24 mouse cellular contexts compared by ENCODE assay signal in genomic region chr1:86395897-86396296, GRCm38 (mm10). TPM values are rescaled to one million over a fixed set of nuclear protein-coding genes. Genes with fewer than 3 reads are reported as not detected.
DNase-seq lines count a peak whose midpoint lies in the region; ATAC-seq and TF ChIP-seq lines count a peak whose summit lies in the region.
"Had no signal": no experiment of that assay in that cellular context is flagged by ENCODE, and none has a peak within 500 bp of the region (broad histone marks: within the 10 kb centered on the region; RNA-seq: fewer than 3 reads in every experiment).

No protein-coding gene starts in this region.

- in situ Hi-C loops in ES-E14 (cut with MboI; ENCODE audit: low sequenced_read_pairs in 2 of 2, unreplicated experiment in 2 of 2): no loop called here

- TF ChIP-seq CTCF in gastrocnemius, adult 2 months (IDR thresholded peaks at IDR 0.05): peak; percentile 28; the same call in 1 of the 2 replicates
- peak; percentile 53 for TF ChIP-seq CTCF in liver, postnatal 0 days (IDR thresholded peaks at IDR 0.05; ENCODE audit: low read depth)

- DNase-seq in gastrocnemius, adult 2 months: no peak
- no peak for DNase-seq in gastrocnemius, adult 8-10 months (ENCODE audit: low spot score in 2 of 2)
- peak; percentile 42 for DNase-seq in liver, postnatal 0 days
- no peak for DNase-seq in liver, embryonic 11.5 days (ENCODE audit: low spot score)
- peak; percentile 46 for DNase-seq in ES-E14 (ENCODE audit: low read depth, low spot score)
- peak; percentile 59 for DNase-seq in induced T-regulatory cell, adult 2 months (ENCODE audit: low read depth)
- DNase-seq in urinary bladder, postnatal 25 days (ENCODE audit: low spot score): no peak
- DNase-seq in embryo, embryonic 9.5 days (ENCODE audit: extremely low spot score): no peak
- DNase-seq: adrenal gland, adult 2 months; cerebellum, postnatal 25 days; gastrocnemius, postnatal 36 days; kidney, postnatal 14 days; liver; lung, postnatal 14 days; right cerebral cortex, adult 18-20 months had no signal

- no peaks in the 10 kb centered on the region for H3K27me3 ChIP-seq in liver, postnatal 0 days (ENCODE audit: insufficient read depth, low read length)
- H3K27me3 ChIP-seq in liver, embryonic 11.5 days (replicated peaks; ENCODE audit: control insufficient read depth, insufficient read depth, low read length): no peaks in the 10 kb centered on the region
- H3K27me3 ChIP-seq: heart, embryonic 12.5 days had no signal

- no peak overlapping the region for H3K9ac ChIP-seq in liver, postnatal 0 days (replicated peaks)
- no peak overlapping the region for H3K9ac ChIP-seq in liver, embryonic 11.5 days (ENCODE audit: low read depth, low read length)
- H3K9ac ChIP-seq in ES-E14 (ENCODE audit: insufficient read depth, low read depth, low read length, poor library complexity, severe bottlenecking): no peak overlapping the region
- H3K9ac ChIP-seq: heart, embryonic 12.5 days had no signal

- H3K27ac ChIP-seq in gastrocnemius, adult 2 months: no peak overlapping the region
- H3K27ac ChIP-seq in liver, postnatal 0 days (ENCODE audit: low read depth): no peak overlapping the region
- H3K27ac ChIP-seq in liver, embryonic 11.5 days (ENCODE audit: low read depth, low read length): no peak overlapping the region
- H3K27ac ChIP-seq in ES-E14 (ENCODE audit: insufficient read depth, low read depth, low read length, poor library complexity, severe bottlenecking): no peak overlapping the region
- H3K27ac ChIP-seq: midbrain, embryonic 10.5 days had no signal

- intact Hi-C loops in gastrocnemius, adult 2 months (cut with DNase I): no loop called here

- H3K4me2 ChIP-seq in liver, postnatal 0 days (ENCODE audit: low read depth, low read length): no peak overlapping the region
- no peak overlapping the region for H3K4me2 ChIP-seq in liver, embryonic 11.5 days
- H3K4me2 ChIP-seq: heart, embryonic 12.5 days had no signal

- ATAC-seq in liver, postnatal 0 days: no peak
- ATAC-seq in liver, embryonic 11.5 days (replicated peaks; ENCODE audit: low FRiP score): no peak

- H3K4me3 ChIP-seq in gastrocnemius, adult 2 months: no peak overlapping the region
- H3K4me3 ChIP-seq in liver, postnatal 0 days (ENCODE audit: low read depth, low read length): no peak overlapping the region
- H3K4me3 ChIP-seq in liver, embryonic 11.5 days (ENCODE audit: low read depth, low read length): no peak overlapping the region
- H3K4me3 ChIP-seq in ES-E14 (ENCODE audit: insufficient read depth in 1 of 2, low read depth in 1 of 2, low read length in 2 of 2, poor library complexity in 1 of 2, severe bottlenecking in 1 of 2): no peak overlapping the region
- H3K4me3 ChIP-seq: heart, embryonic 12.5 days; midbrain, embryonic 10.5 days; myocyte had no signal

- H3K4me1 ChIP-seq in liver, postnatal 0 days (ENCODE audit: insufficient read depth): peaks cover 8% of the 10 kb centered on the region; the same call in 1 of the 2 replicates
- H3K4me1 ChIP-seq in liver, embryonic 11.5 days (replicated peaks; ENCODE audit: control insufficient read depth, insufficient read depth, low read length): no peaks in the 10 kb centered on the region
- peaks cover 0 to 6% of the 10 kb centered on the region in 2 experiments; a peak in 2 of 4 replicates for H3K4me1 ChIP-seq in ES-E14 (ENCODE audit: control insufficient read depth in 2 of 2, insufficient read depth in 2 of 2, low read length in 2 of 2, poor library complexity in 1 of 2)
- H3K4me1 ChIP-seq: midbrain, embryonic 10.5 days had no signal

- WGBS in liver, postnatal 0 days (ENCODE audit: insufficient replicate concordance): 65% methylated on average over 7 of the region's 7 CpGs
- 67% methylated on average over 7 of the region's 7 CpGs for WGBS in liver, embryonic 11.5 days

- no peaks in the 10 kb centered on the region for H3K36me3 ChIP-seq in liver, postnatal 0 days (replicated peaks; ENCODE audit: insufficient read depth, low read length)
- no peaks in the 10 kb centered on the region for H3K36me3 ChIP-seq in liver, embryonic 11.5 days (ENCODE audit: control insufficient read depth, insufficient read depth, low read length)
- H3K36me3 ChIP-seq in ES-E14 (ENCODE audit: control insufficient read depth, insufficient read depth, low read length, poor library complexity, severe bottlenecking): no peaks in the 10 kb centered on the region
- H3K36me3 ChIP-seq: heart, embryonic 12.5 days; midbrain, embryonic 10.5 days had no signal

- no peak for TF ChIP-seq EP300 in liver, postnatal 0 days (IDR thresholded peaks at IDR 0.05; ENCODE audit: low read depth)

- no peaks in the 10 kb centered on the region for H3K9me3 ChIP-seq in liver, postnatal 0 days (ENCODE audit: low read length)
- H3K9me3 ChIP-seq in liver, embryonic 11.5 days (ENCODE audit: control insufficient read depth, low read length): no peaks in the 10 kb centered on the region
- no peaks in the 10 kb centered on the region for H3K9me3 ChIP-seq in ES-E14 (ENCODE audit: control insufficient read depth, insufficient read depth, low read depth, low read length)
- H3K9me3 ChIP-seq: heart, embryonic 12.5 days; midbrain, embryonic 10.5 days had no signal

TF ChIP-seq in ES-E14, 5 proteins besides CTCF, POLR2A, EP300 and RAD21:
- TF ChIP-seq HCFC1 (IDR thresholded peaks at IDR 0.05; ENCODE audit: borderline replicate concordance, insufficient read depth, low read length) (no peak), MAFK (IDR thresholded peaks at IDR 0.05; ENCODE audit: insufficient read depth, low read depth, low read length) (no peak), ZC3H11A (IDR thresholded peaks at IDR 0.05; ENCODE audit: borderline replicate concordance, low read depth, low read length) (no peak), CHD2 (IDR thresholded peaks at IDR 0.05; ENCODE audit: low read depth, low read length) (no peak), ZNF384 (IDR thresholded peaks at IDR 0.05; ENCODE audit: low read depth, low read length) (no peak)

RNA-seq across cellular contexts. Expression of gene Nmur1, which starts 30.1 kb away (rescaled TPM):
- total RNA-seq in gastrocnemius, adult 2 months (2021): not detected
- total RNA-seq in gastrocnemius, adult 8-10 months (2022): not detected
- polyA plus RNA-seq in liver, postnatal 0 days (2015; fragmentation: Nextera tagmentation; extraction: Ambion mirVana): not detected in 2 replicates
- not detected in 2 replicates for polyA plus RNA-seq in liver, embryonic 11.5 days (2014; fragmentation: Nextera tagmentation; extraction: Ambion mirVana)
- total RNA-seq in ES-E14 (2012; rRNA removed): 0.18 TPM in 1 of 2 replicates, not detected in the other
- total RNA-seq: adrenal gland, adult 2 months; gastrocnemius, postnatal 36 days; hematopoietic stem cell, adult 5-6 weeks; layer of hippocampus, postnatal 10 days; left cerebral cortex, postnatal 25 days had no signal
- polyA plus RNA-seq: embryonic facial prominence, embryonic 11.5 days; heart, embryonic 12.5 days; intestine, embryonic 14.5 days; midbrain, embryonic 10.5 days; myocyte had no signal

RNA-seq across cellular contexts. Expression of gene Tex44, which starts 30.2 kb away (rescaled TPM):
- not detected for total RNA-seq in gastrocnemius, adult 2 months (2021)
- total RNA-seq in gastrocnemius, adult 8-10 months (2022): not detected
- not detected in 2 replicates for polyA plus RNA-seq in liver, postnatal 0 days (2015; fragmentation: Nextera tagmentation; extraction: Ambion mirVana)
- not detected in 2 replicates for polyA plus RNA-seq in liver, embryonic 11.5 days (2014; fragmentation: Nextera tagmentation; extraction: Ambion mirVana)
- 0.11 TPM in 1 of 2 replicates, not detected in the other for total RNA-seq in ES-E14 (2012; rRNA removed)
- total RNA-seq: adrenal gland, adult 2 months; gastrocnemius, postnatal 36 days; hematopoietic stem cell, adult 5-6 weeks; layer of hippocampus, postnatal 10 days; left cerebral cortex, postnatal 25 days had no signal
- polyA plus RNA-seq: adrenal gland, adult 2 months; embryonic facial prominence, embryonic 11.5 days; frontal cortex, adult 2 months; heart, embryonic 12.5 days; intestine, embryonic 14.5 days; myocyte had no signal

RNA-seq across cellular contexts. Expression of gene Ncl, which starts 36.7 kb away (rescaled TPM):
- total RNA-seq in gastrocnemius, adult 2 months (2021): 100 to 1,000 TPM; 102 to 105 TPM
- 100 to 1,000 TPM in 2 of 4 experiments, 10 to 100 TPM in 2; 86.8 to 116 (median 104) TPM for total RNA-seq in gastrocnemius, adult 8-10 months (2022)
- 169 and 175 TPM in 2 replicates for polyA plus RNA-seq in liver, postnatal 0 days (2015; fragmentation: Nextera tagmentation; extraction: Ambion mirVana)
- polyA plus RNA-seq in liver, embryonic 11.5 days (2014; fragmentation: Nextera tagmentation; extraction: Ambion mirVana): 828 and 901 TPM in 2 replicates
- 496 and 529 TPM in 2 replicates for total RNA-seq in ES-E14 (2012; rRNA removed)

Comparison
In these comparisons a context has a peak if more than half of its experiments do, and no peak if none do; other contexts are left out.
1. DNase-seq: peak in liver, postnatal 0 days (single experiment), ES-E14 (single experiment) and induced T-regulatory cell, adult 2 months (single experiment); none in gastrocnemius, adult 2 months (single experiment), gastrocnemius, adult 8-10 months (0 of 2), liver, embryonic 11.5 days (single experiment), urinary bladder, postnatal 25 days (single experiment) and embryo, embryonic 9.5 days (single experiment).